Mouse (Mus musculus): Measurements from ENCODE around the gene Olfr384.
"Not testable (repeated sequence)": the region's sequence is repeated elsewhere in the genome, so short reads cannot be mapped to it uniquely, and the experiment has no call there.

Gene Olfr384

GRCm38 (mm10) chr11:73598294-73598693 lies at the start of gene Olfr384:
TSS of gene Olfr384 (plus strand) at chr11:73598594.
- DNase-seq (ENCODE audit: low spot score), result no peak

- DNase-seq (ENCODE audit: low spot score), result no peak
Measured at GRCm38 (mm10) chr11:73579871-73580270, 18.5 kb upstream of the Olfr384 start.

- not testable (repeated sequence) for DNase-seq (ENCODE audit: low spot score)
Measured at GRCm38 (mm10) chr11:73583188-73583587, 15.2 kb upstream of the Olfr384 start.

DNA sequence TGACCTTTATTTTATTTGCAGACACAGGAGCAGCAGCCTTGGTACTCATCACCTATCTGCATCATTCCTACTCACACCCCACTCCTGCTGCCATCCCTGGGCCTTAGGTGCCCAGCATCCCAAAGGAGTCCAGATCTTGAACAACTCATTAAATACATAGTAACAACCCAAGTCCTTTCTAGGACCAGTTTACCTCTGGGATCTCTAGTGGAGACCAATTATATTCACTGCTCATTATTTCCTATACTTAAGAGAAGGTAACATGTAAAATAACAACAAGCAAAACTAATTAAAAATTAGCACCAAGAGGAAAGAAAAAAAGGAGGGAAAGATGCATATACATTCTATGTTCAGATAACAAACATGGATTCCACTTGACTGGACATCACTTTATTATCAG lies 5.5 kb upstream of the Olfr384 start, which contains the start of gene Olfr385:
Gene Olfr385, minus strand, starts transcription at position 101 of the 400 bp plus-strand sequence.
- DNase-seq (ENCODE audit: low spot score), result no peak
